Mouse (Mus musculus) spleen, adult 12 weeks (tissue): ENCODE measurements around the gene Gtf2a1l.

Experiments used
- DNase-seq: peaks from one replicate; pipeline ENCODE4 v3.0.0; 2022; ENCODE audit warnings: low spot score

The Gtf2a1l gene

GRCm38 (mm10) chr17:88658510-88658909, 9.9 kb upstream of the Gtf2a1l start:
- DNase-seq = no peak

- DNase-seq = no peak
These were observed 2.4 kb upstream of the Gtf2a1l start for GRCm38 (mm10) chr17:88666076-88666475.

- DNase-seq = no peak
These were observed 1.5 kb downstream of the Gtf2a1l start for GRCm38 (mm10) chr17:88669921-88670320.

- no peak for DNase-seq
These were observed 2.3 kb downstream of the Gtf2a1l start for GRCm38 (mm10) chr17:88670800-88671199.

- DNase-seq = no peak
These were observed 7.2 kb downstream of the Gtf2a1l start for GRCm38 (mm10) chr17:88675310-88676309.

- no peak for DNase-seq
These were observed 19.8 kb downstream of the Gtf2a1l start for GRCm38 (mm10) chr17:88688226-88688625.

GRCm38 (mm10) chr17:88696656-88697333, 28.3 kb downstream of the Gtf2a1l start:
- no peak for DNase-seq

GRCm38 (mm10) chr17:88700901-88701300, 32.4 kb downstream of the Gtf2a1l start:
- no peak for DNase-seq

GRCm38 (mm10) chr17:88702345-88702744, 33.9 kb downstream of the Gtf2a1l start:
- no peak for DNase-seq

- no peak for DNase-seq
These were observed 34.7 kb downstream of the Gtf2a1l start for GRCm38 (mm10) chr17:88703112-88703511.

- DNase-seq = no peak
These were observed 37.8 kb downstream of the Gtf2a1l start for GRCm38 (mm10) chr17:88706231-88706649.

- DNase-seq = no peak
These were observed 81.2 kb downstream of the Gtf2a1l start for GRCm38 (mm10) chr17:88749646-88750045.

- peak; percentile 19 for DNase-seq
These were observed 84.5 kb downstream of the Gtf2a1l start for GRCm38 (mm10) chr17:88752827-88753471.

GRCm38 (mm10) chr17:88753472-88753857, 85.0 kb downstream of the Gtf2a1l start:
- DNase-seq = no peak

- DNase-seq = no peak
These were observed 87.3 kb downstream of the Gtf2a1l start for GRCm38 (mm10) chr17:88755776-88756175.

- DNase-seq = no peak
These were observed 89.6 kb downstream of the Gtf2a1l start for GRCm38 (mm10) chr17:88758003-88758437.

GRCm38 (mm10) chr17:88763396-88764135, 95.1 kb downstream of the Gtf2a1l start:
- no peak for DNase-seq

- DNase-seq = no peak
These were observed 95.7 kb downstream of the Gtf2a1l start for GRCm38 (mm10) chr17:88764136-88764485.
